Mouse (Mus musculus) hindbrain, embryonic 11.5 days (tissue): ENCODE measurements at regions not wholly inside any gene's neighbourhood (a gene's known extent, or its start where the extent isn't known, plus 50 kb on each side); places are given as distances from the start of the nearest gene placed in this dataset.

Experiments used
- ATAC-seq: fragments of 200-750 bp; cut with Nextera tagmentation; 2 replicates; pipeline ENCODE4 v1.8.0; 2017; ENCODE audit warnings: mild to moderate bottlenecking, moderate TSS enrichment, moderate library complexity; ENCODE audit not compliant: low FRiP score
- DNase-seq: peaks from one replicate; pipeline ENCODE4 v3.0.0-alpha.2; 2015; ENCODE audit warnings: low spot score
- H3K27ac ChIP-seq: fragments of 300-500 bp; sonication (generic); 2 replicates; pipeline ENCODE4 v1.5.1; 2014; ENCODE audit warnings: mild to moderate bottlenecking, low read depth, low read length
- H3K27me3 ChIP-seq: fragments of 300-500 bp; sonication (generic); 2 replicates; pipeline ENCODE4 v1.6.1; 2014; ENCODE audit warnings: mild to moderate bottlenecking, low read length, moderate library complexity, mixed read lengths; ENCODE audit not compliant: control insufficient read depth, insufficient read depth
- H3K36me3 ChIP-seq: fragments of 300-500 bp; sonication (generic); 2 replicates; pipeline ENCODE4 v1.6.1; 2014; ENCODE audit warnings: mild to moderate bottlenecking, low read length, moderate library complexity, mixed read lengths; ENCODE audit not compliant: control insufficient read depth, insufficient read depth
- H3K4me1 ChIP-seq: fragments of 300-500 bp; sonication (generic); replicated peaks from 2 replicates; pipeline ENCODE4 v1.6.1; 2014; ENCODE audit warnings: low read length, mixed read lengths; ENCODE audit not compliant: control insufficient read depth, insufficient read depth
- H3K4me2 ChIP-seq: fragments of 300-500 bp; sonication (generic); replicated peaks from 2 replicates; pipeline ENCODE4 v1.6.1; 2014; ENCODE audit warnings: mild to moderate bottlenecking, low read depth, low read length
- H3K4me3 ChIP-seq: fragments of 300-500 bp; sonication (generic); 2 replicates; pipeline ENCODE4 v1.5.1; 2014; ENCODE audit warnings: low read depth, low read length
- H3K9ac ChIP-seq: fragments of 300-500 bp; sonication (generic); 2 replicates; pipeline ENCODE4 v1.6.1; 2014; ENCODE audit warnings: low read depth, low read length
- H3K9me3 ChIP-seq: fragments of 300-500 bp; sonication (generic); 2 replicates; pipeline ENCODE4 v1.6.1; 2016; ENCODE audit warnings: low read length; ENCODE audit not compliant: control insufficient read depth
- WGBS: fragments of 180-500 bp; shearing (Covaris S2); extraction: QIAGEN DNeasy Blood & Tissue Kit; methylation state at CpG from one replicate; pipeline ENCODE4 v1.1.7; 2014; 5-methylcytosine and 5-hydroxymethylcytosine counted together

DNA sequence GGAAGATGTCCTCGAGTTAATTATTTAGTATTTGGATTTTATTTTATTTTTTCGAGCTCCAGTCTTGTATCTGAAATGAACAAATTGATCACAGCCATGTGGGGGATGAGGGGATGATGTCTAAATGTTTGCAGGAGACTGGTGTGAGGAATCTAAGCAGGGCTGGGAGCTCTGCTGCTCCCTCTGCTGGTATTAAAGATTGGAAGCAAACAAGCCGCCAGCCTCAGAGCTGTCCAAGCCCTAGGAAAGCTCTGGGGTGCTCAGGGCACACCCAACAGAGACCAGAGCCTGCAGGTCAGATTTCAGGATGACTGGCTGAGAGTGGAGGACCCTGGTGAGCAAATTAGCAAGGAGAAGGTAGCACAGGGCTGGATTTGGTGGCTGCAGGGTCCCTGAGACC is 330.4 kb downstream of the Fut8 start:
- Histone ChIP-seq H3K9ac (no peak overlapping the region), H3K4me3 (no peak overlapping the region), H3K4me1 (no peaks in the 10 kb centered on the region), H3K27me3 (no peaks in the 10 kb centered on the region), H3K4me2 (no peak overlapping the region), H3K9me3 (no peaks in the 10 kb centered on the region), H3K36me3 (no peaks in the 10 kb centered on the region), H3K27ac (no peak overlapping the region)
- DNase-seq, result peak; percentile 67
- 11% methylated on average over 3 of the region's 3 CpGs for WGBS
- peak; percentile 54; the same call in 1 of the 2 replicates for ATAC-seq

DNA sequence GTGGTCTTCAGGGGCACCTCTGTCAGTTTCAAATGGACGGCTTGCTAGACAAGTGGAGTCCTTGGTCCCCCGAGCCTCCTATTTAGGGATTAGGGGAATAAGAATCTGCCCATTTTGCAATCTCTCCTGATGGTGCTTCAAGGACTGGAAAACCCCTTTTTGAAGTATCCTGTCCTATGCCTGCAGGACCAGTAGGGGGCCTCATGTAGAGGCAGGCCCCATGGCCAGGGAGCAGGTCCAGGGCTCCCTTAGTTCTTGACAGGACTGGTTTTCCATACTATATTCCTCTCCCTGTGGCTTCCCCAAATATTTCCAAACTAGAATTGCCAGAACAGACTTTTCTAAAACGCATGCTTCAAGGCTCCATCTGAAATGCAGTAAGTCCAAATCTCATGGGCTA is 332.6 kb downstream of the Fut8 start:
- Histone ChIP-seq H3K9me3 (no peaks in the 10 kb centered on the region), H3K9ac (no peak overlapping the region), H3K27me3 (no peaks in the 10 kb centered on the region), H3K4me3 (no peak overlapping the region), H3K27ac (no peak overlapping the region), H3K36me3 (no peaks in the 10 kb centered on the region), H3K4me1 (no peaks in the 10 kb centered on the region), H3K4me2 (no peak overlapping the region)
- no peak for DNase-seq
- WGBS, result 95% methylated on average over 3 of the region's 3 CpGs
- no peak for ATAC-seq

DNA sequence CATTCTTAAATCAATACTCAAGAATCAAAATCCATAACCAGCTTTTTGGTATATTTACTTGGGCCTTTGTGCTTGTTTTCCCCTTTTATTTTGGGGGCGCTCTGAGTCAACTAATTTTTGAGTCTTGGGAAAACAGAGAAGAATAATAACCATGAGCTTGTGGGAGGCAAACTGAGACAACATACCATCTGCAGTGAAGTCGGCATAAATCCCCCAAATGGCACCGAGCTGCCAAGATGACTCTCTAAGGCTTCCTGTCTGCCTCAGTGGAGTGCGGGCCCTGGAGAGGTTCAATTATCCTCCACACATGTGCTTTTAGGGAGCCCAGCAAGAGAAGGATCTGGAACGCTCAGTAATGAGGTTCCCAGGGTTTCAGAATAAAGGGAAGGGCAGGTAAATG is 333.1 kb downstream of the Fut8 start:
- no peak overlapping the region for H3K4me2 ChIP-seq
- no peaks in the 10 kb centered on the region for H3K4me1 ChIP-seq
- H3K4me3 ChIP-seq, result no peak overlapping the region
- no peak overlapping the region for H3K27ac ChIP-seq
- DNase-seq (no peak), ATAC-seq (no peak)
- no peaks in the 10 kb centered on the region for H3K9me3 ChIP-seq
- 89% methylated on average over 5 of the region's 5 CpGs for WGBS
- H3K36me3 ChIP-seq, result no peaks in the 10 kb centered on the region
- no peak overlapping the region for H3K9ac ChIP-seq
- H3K27me3 ChIP-seq, result no peaks in the 10 kb centered on the region

DNA sequence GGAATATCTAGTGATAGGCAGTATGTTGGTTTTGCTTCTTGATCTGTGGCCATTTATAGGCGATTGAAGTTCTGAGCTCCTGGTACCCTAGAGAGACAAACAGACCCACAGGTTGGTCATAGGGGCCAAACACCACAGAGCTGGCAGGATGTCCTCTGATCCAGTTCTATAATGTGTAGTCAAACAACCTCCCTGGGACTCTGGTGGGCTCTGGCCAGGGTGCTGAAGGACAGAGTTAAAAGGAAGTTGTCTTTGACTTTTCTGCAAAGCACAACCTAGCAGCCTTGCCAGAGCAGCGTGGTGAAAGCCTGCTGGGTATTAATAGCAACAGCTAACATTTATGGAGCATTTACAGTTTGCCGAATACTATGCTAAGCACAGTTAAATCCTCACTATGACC is 337.1 kb downstream of the Fut8 start:
- Histone ChIP-seq H3K4me2 (no peak overlapping the region), H3K4me3 (no peak overlapping the region), H3K27ac (no peak overlapping the region), H3K9ac (no peak overlapping the region), H3K27me3 (no peaks in the 10 kb centered on the region), H3K36me3 (no peaks in the 10 kb centered on the region), H3K9me3 (no peaks in the 10 kb centered on the region), H3K4me1 (no peaks in the 10 kb centered on the region)
- WGBS, result 63% methylated on average over 3 of the region's 3 CpGs
- no peak for DNase-seq
- ATAC-seq, result no peak

DNA sequence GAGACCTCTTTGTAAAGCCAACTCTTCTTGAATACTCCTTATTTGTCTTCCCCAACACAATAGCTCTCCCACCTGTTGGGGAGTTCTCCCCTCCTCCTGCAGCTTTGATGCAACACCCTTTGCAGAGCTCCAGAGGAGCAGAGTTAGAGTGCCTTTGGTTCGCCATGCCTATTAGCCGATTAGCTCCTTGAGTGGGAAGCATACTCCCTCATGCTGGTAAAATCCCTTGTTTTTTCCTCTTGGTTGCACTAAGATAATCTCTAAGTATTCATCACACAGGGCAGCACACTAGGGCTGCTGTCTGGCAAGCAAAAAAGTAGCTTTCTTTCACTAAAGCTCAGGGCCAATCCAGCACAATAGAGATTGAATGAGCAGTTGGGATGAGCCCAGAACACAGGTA is 350.4 kb downstream of the Fut8 start:
- H3K27me3 ChIP-seq, result no peaks in the 10 kb centered on the region
- no peak overlapping the region for H3K27ac ChIP-seq
- no peak for DNase-seq
- H3K36me3 ChIP-seq, result no peaks in the 10 kb centered on the region
- no peaks in the 10 kb centered on the region for H3K4me1 ChIP-seq
- H3K9ac ChIP-seq, result no peak overlapping the region
- WGBS, result 48% methylated on average over 2 of the region's 2 CpGs
- H3K9me3 ChIP-seq, result no peaks in the 10 kb centered on the region
- ATAC-seq, result no peak
- no peak overlapping the region for H3K4me2 ChIP-seq
- no peak overlapping the region for H3K4me3 ChIP-seq

DNA sequence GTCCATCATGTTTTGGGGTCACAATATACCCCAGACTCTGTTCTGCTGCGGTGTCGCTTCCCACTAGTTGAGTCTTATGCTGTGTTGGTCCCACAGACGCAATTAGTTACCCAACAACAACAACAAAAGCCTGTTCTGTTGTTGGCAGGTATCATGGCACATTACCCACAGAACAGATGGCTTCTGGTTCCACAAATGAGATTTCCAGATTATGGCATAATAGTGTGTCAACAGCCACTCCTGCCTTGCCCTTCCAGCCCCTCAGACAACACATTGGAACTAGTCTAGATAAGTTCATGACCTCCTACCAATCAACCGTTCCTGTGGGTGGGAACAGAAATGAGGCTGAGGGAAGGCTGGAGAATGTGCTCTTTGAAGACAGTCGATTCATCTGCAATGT is 351.5 kb downstream of the Fut8 start:
- no peaks in the 10 kb centered on the region for H3K36me3 ChIP-seq
- H3K4me2 ChIP-seq, result no peak overlapping the region
- ATAC-seq (no peak), DNase-seq (no peak)
- H3K4me3 ChIP-seq, result no peak overlapping the region
- WGBS, result 74% methylated on average over 5 of the region's 5 CpGs
- H3K27ac ChIP-seq, result no peak overlapping the region
- no peaks in the 10 kb centered on the region for H3K4me1 ChIP-seq
- H3K9ac ChIP-seq, result no peak overlapping the region
- H3K27me3 ChIP-seq, result no peaks in the 10 kb centered on the region
- no peaks in the 10 kb centered on the region for H3K9me3 ChIP-seq

DNA sequence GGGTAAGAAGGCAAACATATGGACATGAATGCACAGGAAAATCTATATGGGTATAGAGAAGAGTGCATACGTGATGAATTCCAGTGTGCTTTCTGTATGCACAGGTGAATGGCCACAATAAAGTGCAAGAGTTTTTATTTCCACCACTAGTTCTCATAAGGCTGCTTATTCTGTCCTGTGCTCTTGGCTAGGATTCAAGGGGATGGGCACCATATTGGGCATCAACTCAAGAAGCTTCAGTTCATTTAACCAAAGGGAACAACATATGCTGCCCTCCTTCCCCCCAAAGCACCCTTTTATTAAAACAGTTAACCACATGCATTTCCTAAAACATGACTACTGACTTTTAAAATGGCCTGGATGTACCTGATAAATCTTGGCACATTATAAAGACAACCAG is 356.2 kb downstream of the Fut8 start:
- H3K27ac ChIP-seq, result no peak overlapping the region
- no peaks in the 10 kb centered on the region for H3K9me3 ChIP-seq
- no peaks in the 10 kb centered on the region for H3K4me1 ChIP-seq
- no peak overlapping the region for H3K4me2 ChIP-seq
- no peaks in the 10 kb centered on the region for H3K36me3 ChIP-seq
- H3K27me3 ChIP-seq, result no peaks in the 10 kb centered on the region
- ATAC-seq (no peak), DNase-seq (no peak)
- no peak overlapping the region for H3K4me3 ChIP-seq
- H3K9ac ChIP-seq, result no peak overlapping the region
- WGBS, result 97% methylated on average over 1 of the region's 1 CpGs

DNA sequence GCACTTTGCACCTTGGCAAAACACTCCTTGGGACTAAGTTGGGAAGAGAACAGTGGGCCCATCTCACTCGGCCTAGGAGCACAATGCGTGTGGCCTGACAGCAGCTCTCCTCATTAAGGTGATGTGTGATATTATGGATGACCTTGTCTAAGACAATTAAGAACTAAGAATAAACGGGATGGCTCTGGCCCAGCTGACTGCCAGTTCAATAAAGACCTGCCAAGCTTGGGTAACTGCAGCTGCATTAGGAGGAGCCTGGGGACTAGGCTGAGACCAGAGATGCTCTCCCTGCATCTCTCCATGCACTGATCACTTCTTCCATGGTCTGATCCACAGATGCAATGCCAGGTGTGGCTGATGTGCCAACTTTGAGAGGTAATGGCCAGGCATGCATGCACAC is 356.7 kb downstream of the Fut8 start:
- DNase-seq (no peak), ATAC-seq (no peak)
- H3K36me3 ChIP-seq, result no peaks in the 10 kb centered on the region
- no peak overlapping the region for H3K4me3 ChIP-seq
- WGBS, result 65% methylated on average over 3 of the region's 3 CpGs
- H3K27ac ChIP-seq, result no peak overlapping the region
- no peaks in the 10 kb centered on the region for H3K4me1 ChIP-seq
- no peak overlapping the region for H3K9ac ChIP-seq
- no peaks in the 10 kb centered on the region for H3K9me3 ChIP-seq
- no peaks in the 10 kb centered on the region for H3K27me3 ChIP-seq
- H3K4me2 ChIP-seq, result no peak overlapping the region

DNA sequence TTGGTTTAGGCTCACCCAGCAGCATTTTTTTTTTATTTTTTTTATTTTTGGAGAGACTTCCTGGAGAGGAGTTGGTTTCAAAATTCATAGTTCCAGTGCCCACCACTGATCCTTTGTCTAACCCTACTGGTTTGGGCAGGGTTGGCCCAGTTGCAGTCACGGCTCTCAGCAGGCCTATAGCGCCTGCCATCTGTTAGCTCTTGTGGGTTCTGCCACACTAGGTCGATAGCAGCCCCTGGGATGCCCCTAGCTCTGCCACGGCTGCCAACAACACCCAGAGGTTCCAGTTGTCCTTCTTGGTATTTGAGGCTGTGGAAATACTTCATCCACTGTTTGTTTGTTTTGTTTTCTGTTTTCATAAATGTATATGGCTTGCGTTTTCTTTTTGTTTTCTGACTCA is 357.9 kb downstream of the Fut8 start:
- no peaks in the 10 kb centered on the region for H3K27me3 ChIP-seq
- no peak overlapping the region for H3K27ac ChIP-seq
- no peak overlapping the region for H3K4me2 ChIP-seq
- 75% methylated on average over 5 of the region's 5 CpGs for WGBS
- H3K9me3 ChIP-seq, result no peaks in the 10 kb centered on the region
- no peak overlapping the region for H3K9ac ChIP-seq
- no peak overlapping the region for H3K4me3 ChIP-seq
- no peaks in the 10 kb centered on the region for H3K36me3 ChIP-seq
- ATAC-seq (no peak), DNase-seq (no peak)
- no peaks in the 10 kb centered on the region for H3K4me1 ChIP-seq
